Mouse (Mus musculus): ENCODE results near the gene Iqgap1.

Gene Iqgap1

DNA sequence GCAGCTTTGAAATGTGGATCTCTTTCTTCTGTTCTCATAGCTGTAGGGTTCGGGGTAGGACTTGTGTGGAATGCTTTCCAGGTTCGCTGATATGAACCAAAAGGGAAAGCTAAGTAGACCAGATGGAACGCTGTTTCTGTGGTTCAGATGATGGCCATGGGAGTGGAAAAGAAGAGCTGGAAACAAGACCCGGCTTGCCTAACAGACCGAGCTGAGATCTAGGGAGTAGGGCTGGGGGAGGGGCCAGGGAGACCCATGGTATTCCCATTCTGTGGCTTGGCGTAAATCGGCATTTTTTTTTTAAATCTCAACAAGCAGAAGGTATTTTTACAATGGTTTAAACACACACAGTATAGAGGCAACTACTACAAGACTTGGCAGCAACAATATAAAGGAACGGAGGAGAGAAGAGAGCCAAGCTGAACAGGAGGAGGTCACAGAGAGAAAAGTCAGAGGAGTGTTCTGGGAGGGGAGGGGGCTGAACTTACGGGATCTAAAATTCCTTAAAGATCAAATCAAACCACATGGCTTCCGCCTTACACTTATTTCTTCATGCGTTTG lies at the start of gene Iqgap1:
Gene Iqgap1 (minus strand): TSS at position 132 of the 561 bp plus-strand sequence.
- DNase-seq: no peak

DNA sequence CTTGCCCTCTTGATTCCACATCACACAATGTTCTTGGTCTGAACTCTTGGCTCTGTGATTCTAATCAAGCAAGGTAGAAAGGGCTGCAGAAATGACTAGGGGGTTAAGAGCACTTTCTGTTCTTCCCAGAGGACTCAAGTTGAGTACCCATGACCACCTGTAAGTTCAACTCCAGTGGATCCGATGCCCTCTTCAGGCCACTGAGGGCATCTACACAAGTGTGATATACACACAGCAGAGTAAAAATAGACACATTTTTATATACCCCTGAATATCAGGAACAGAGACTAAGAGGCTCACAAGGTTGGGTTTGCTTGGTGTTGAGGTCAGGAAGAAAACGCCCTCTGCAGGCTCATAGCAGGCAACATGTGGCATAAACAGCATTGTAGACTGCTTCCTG lies 47.9 kb upstream of the Iqgap1 start:
- DNase-seq: no peak

DNA sequence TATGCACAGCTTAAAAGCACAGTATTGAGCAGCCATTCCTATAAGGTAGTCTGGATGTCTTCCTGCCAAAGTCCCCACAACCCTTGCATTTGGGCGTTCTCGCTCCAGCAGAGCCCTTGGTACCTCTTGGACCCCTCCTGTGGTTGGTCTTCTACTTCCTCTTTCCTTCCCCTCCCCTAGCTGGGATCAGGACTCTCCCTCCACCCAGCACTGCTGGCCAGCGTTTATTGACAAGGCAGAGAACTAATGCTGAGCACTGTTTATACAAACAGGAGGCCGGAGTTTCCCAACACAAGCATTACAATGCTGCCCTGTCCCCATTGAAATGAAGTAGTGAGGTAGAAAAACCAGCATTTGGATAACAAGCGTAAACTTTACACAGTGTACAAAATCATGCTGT lies 47.3 kb upstream of the Iqgap1 start:
- DNase-seq: no peak

DNA sequence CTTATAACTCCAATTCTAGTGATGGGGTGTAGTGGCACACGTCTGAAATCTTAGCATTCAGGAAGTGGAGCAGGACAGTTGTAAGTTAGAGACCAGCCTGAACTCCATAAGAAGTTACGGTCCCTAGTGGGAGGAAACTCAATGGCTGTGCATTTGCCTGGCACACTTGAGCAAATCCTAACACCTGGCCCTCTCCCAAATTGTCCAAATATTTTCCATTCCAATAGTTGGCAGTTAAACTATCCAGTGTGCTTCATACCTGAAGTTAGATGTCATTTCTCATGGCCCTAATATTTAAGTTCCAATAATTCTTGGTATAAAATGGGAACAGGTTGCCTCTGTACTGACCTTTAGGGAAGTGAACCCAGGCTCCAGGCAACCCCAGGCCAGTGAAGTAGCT lies 42.9 kb upstream of the Iqgap1 start:
- no peak for DNase-seq

DNA sequence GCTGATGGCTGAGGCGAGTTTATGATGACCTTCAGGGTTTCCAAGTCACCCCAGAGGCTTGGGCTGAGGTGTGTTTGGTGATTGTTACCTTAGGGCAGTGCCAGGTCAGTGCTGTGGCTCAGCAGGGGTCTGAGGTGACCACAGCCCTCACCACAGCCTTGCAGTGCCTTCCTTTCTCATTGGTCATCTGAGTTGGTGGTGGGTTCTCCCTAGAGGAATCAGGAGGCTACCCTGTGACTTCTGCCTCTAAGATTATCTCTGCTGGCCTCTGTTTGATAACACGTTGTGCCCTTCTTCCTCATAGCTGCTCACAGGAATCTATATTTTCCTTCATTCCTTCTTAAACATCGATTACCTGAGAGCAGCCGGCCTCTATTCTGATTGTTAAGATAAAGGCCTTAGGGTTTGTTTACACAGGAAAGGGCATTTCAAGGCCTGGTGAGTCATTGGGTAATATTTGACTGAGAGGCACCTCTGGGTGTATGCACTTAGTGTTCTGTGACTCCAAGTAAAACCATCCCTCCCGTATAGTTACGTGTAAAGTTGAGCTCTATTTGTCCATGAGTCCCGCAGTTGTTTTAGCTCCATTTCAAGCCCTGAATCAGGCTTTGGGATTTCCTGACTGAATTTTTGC lies 40.9 kb upstream of the Iqgap1 start:
- no peak for DNase-seq

DNA sequence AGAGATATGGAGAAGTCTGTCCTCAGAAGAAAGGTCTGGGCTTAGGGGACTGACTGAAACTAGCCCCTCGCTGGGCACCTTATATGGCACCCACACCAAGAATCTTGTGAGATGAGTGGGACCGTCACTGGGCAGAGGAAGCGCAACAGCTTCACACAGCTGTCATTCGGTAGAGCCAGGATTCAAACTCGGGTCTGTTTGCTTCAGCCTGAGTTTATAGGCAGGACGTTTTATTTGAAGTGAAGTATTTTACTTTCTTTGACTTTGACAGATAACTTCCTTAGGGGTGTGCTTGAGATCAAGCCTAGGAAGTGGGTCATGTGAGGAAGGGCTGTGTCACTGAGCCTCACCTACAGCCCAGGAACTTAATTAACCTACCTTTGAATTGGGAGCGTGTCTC lies 39.7 kb upstream of the Iqgap1 start:
- DNase-seq: no peak

DNA sequence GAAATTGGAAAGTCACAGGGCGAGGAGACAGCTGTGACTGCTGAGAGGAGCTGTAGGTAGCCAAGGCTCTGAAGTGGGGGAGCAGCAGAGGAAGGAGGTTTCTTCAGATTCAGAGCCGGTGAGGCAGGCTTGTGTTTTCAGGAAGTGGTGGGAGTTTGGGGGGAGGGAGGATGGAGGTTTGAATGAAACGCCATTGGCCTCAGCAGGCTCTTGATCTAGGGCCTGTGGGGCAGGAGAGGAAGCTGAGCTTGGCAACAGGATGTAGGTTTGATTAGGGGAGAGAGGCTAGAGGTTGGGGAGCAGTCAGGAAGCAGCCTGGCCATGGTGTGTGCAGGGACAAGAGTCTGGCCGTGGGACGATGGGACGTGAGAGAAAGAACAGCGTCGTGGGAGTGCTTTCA lies 39.1 kb upstream of the Iqgap1 start:
- DNase-seq: no peak

DNA sequence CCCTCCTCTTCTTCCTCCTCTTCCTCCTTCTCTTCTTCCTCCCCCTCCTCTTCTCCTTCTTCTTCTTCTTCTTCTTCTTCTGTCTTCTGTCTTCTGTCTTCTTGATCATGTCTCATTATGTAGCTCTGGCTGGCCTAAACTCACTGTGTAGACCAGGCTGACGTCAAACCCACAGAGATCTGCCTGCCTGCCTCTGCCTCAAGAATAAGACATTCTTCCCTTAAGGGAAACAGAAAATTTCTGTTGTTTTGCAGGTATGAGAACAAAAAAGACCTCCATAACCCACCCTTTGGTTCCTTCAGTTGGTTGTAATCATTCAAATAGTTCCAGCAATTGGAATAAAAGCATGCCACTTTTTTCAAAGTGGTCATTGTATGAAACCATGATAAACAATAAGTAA lies 38.4 kb upstream of the Iqgap1 start:
- DNase-seq: no peak

DNA sequence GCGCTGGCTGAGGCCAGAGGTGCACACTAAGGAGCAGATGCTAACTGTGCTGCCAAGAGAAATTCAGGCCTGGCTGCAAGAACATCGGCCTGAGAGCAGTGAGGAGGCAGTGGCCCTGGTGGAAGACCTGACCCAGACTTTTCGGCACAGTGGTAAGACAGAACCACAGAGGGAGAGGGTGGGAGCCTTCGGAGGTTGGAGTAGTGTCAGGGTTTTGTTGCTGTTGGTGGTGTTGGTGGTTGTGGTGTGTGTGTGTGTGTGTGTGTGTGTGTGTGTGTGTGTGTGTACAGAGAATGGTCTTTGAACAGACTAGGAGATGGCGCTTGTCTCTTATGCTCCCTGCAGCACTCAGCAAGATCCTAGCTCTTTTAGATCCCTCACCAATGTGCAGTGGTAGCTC lies 37.7 kb upstream of the Iqgap1 start:
- no peak for DNase-seq

DNA sequence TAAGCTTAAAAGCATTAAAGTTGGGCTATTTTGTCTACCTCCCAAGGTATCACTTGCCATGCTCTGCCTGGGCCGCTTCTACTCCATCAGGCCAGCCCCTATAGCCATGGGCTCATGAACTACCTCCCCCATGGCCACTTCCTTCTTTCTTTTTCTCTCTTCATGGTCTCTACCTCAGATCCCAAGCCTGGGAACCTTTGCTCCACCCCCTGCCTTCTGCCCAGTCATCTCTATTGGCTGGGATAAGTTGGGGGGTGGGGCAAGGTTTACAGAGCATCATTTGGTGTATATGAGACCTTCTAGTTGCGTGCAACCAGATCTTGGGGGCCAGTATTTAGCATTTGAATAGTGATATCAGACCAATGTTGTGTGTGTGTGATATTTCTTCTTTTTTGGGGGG lies 36.7 kb upstream of the Iqgap1 start:
- no peak for DNase-seq

DNA sequence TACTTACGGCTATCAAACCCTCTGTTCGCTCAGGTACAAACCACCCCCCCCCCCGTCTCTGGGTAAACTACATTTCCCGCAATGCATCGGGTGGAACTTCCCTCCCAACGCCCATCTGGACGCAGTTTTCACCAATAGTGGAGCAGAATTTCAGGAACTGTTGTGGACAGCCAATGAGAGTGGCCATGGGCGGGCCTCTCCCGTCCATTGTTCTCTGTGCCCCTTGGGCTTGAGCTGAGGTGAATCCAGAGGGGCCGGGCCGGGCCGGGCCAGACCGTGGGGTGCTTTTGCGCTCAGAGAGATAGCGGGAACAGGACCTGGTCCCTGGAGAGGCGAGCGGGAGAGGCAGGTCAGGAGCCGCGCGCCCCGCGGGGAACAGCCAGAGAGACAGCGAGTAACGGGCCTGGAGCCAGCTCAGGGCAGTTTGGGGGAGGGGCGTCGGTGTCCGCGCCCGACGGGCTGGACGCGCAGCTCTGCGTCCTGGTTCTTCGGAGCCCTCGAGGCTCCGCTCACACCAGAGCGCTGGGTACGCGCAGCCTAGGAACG lies 35.0 kb upstream of the Iqgap1 start, which contains the start of gene Zscan2:
Gene Zscan2 (plus strand): TSS at position 192 of the 546 bp plus-strand sequence.
- DNase-seq: peak; percentile 80

DNA sequence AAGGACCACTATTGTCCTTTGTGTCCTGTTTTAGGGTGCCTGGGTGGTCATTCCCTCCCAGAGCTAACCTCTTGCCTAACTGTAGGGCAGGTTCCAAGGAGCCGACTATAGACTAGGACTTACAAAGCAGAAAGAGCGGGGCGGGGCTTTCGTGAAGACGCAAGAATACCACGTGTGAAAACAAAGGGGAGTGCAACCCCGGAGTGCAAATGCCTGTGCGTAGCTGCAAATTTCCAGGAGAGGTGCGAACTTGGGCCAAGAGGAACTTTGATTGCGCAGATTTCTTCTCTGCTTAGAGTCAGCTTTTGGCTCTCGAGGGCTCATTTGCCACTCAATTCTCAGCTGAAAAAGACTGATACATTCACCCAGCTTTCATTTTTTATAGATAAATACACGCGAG lies 34.5 kb upstream of the Iqgap1 start:
- peak; percentile 58 for DNase-seq

DNA sequence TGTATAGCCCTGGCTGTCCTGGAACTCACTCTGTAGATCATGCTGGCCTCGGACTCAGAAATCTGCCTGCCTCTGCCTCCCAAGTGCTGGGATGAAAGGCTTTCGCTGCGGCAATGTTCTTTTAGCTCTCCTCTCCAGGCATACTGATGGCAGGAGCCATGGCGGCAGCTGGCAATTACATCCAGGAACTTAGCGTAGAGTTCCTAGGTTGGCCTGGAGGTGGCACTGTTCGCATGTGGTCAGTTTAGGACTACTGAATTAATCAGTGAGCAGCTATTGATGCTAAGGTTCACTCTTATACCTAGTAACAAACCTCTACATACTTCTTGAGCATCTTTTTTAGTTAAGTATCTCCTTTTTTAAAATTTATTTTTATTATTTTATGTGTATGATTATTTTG lies 31.4 kb upstream of the Iqgap1 start:
- DNase-seq: peak; percentile 63

DNA sequence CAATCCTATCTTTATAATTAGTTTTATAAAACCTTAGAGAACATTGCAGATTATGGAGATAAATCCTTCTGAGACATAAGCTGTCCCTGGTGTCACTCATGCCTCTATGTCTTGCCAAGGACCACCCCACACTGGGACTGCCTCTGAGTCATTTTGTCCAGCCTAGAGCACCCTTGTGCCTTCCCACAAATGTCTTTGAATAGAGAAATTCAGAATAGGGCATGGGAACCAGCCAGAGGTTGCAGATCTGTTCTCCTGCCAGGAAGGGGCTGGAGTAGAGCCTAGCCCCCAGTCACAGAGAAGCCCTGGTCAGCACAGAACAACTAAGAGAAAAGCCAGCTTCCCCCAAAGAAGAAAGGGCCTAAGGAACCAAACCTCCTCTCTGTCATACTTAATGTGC lies 29.5 kb upstream of the Iqgap1 start:
- no peak for DNase-seq

DNA sequence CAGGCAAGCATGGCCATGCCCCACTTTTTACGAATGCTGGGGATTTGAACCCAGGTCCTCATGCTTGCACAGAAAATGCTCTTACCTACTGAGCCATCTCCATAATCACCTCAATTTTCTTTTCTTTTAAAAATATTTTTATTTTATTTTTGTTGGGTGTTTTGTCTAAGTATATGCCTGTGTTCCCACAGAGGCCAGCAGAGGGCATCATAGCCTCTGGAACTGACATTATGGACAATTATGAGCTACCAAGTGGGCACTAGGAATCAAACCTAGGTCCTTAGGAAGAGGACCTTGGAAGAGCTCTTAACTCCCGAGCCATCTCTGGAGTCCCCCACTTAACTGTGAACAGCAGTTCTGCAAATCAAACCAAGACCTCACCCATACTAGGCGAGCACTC lies 27.4 kb upstream of the Iqgap1 start:
- DNase-seq: no peak

DNA sequence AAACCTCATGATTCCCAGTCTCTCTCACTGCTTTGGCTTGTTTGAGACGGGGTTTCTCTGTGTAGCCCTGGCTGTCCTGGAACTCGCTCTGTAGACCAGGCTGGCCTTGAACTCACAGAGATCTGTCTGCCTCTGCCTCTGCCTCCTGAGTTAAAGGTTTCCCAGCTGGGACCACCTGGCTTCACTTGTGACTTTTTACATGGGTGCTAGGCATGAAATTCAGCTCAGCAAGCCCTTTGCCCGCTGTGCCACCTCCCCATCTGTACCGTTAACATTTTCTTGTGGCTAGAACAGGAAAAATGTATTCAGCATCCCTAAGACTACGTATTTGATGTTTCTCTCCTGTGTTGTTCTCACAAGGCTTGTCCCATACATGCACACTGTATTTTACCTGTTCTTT lies 24.7 kb upstream of the Iqgap1 start:
- no peak for DNase-seq

DNA sequence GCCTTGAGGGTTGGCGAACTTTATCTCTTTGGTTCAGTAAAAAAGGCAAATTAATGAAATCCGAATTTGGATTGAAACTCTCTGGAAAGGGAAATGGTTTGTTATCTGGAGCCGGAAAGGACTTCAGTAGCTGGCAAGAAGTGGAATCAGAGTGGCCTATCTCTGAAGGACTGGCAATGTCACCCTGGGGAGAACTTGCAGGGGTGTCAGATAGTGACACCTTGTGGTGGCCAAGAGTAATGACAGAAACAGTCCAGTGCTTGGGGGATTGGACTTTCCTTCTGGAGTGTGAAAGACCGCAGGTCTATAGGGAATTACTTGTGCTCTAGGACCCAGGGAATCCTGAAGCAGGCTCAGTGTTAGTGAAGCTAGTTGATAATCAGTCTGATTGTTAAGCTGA lies 23.9 kb upstream of the Iqgap1 start:
- no peak for DNase-seq

DNA sequence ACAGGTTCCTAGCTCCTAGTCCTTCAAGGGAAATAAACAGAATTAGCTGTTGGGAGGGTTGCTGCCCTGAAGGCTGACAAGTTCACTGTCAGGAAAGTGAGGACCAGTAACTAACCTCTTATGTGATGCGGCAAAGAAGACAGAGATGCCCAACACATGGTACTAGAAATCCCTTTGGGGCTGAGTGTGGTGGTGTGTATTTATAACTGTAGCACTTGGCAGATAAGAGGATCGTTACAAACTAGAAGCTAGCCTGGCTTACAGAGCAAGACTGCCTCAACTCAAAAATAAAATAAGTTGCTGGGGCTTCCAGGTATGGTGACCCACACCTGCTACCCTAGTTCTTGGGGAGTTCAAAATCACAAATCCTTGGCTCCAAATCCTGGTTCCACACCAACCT lies 23.5 kb upstream of the Iqgap1 start:
- DNase-seq: no peak

DNA sequence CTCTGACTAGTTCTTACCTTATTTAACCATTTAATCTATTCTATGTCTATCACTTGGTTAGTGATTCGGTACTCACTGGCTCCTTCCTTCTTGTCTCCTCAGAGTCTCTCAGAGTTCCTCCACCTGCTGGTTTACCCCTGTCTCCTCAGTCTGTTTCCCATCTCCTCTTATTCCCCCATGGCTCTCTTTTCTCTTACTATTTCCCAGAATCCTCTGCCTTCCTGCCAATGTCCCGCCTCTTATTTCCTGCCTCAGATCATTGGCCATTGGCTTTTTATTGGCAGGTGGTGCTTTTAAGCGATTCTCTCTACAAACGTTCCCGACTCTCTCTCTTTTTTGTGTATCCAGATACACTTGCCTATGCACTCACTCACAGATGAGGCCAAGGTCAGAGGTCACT lies 20.9 kb upstream of the Iqgap1 start:
- no peak for DNase-seq

DNA sequence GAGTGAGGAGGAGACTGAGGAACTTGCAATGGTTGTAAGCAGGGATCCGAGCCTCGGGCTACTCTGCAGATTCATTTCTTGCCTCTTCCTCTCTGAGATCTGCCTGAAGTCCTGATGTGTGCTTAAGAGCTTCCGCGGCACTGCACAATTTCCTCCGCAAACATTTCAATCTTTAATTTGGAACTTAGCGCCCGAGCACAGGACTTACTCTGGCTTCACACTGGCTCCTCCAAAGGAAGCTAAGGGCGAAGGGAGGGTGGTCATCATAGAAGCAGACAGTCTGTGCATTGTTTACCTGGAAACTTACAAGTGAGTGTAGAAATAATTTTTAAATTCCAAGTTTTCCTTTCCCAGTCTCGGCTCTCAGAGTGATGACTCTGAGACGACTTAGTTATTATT lies 20.5 kb upstream of the Iqgap1 start:
- DNase-seq: no peak

DNA sequence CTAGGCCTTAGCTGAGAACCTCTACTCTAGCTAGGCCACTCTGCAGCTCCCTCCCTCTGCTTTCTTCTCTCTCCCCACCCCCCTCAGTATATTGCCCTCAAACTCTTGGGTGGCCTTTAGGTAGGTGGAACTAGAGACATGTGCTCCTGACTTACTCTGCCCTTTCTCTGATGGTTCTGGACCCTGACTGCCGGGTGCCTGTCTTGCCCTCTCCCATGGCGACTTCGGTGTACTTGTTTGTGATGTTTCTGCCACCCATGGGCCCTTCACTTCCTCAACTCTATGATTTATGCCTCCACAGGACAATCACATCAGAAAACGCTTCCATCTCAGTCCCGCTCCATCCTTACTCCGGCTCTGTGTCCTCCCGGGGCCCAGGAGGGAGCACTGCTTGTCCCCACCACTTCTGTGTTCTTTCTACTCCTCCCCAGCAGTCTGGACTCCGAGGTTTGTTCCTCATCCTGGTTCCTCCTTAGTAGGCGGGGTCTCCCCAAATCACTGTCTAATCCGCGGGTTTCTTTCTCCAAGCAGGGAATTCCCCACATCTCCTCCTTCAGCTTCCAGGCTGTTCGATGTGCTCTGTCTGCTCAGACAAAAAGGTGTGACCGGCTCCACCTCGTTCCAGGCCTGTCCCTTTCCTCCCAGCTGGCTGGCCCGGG lies 20.0 kb upstream of the Iqgap1 start:
- no peak for DNase-seq

DNA sequence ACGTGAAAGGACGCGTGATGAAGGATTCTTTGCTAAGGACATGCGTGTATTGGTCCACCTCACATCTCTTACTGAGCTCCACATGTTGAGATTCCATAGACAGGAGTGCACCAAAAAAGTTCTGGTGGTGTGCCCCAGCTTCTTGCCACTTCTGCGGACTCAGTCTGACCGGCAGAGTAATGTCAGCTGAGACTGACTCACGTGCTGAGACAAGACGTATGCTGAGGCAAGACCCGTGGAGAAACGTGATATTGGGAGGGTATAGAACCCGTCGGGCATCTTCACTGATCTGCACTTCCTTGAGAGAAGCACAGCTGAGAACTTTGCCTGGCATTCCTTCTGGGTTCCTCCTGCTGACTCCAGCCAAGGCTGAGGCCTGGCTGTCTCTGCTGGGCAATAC lies 18.9 kb upstream of the Iqgap1 start:
- DNase-seq: no peak

DNA sequence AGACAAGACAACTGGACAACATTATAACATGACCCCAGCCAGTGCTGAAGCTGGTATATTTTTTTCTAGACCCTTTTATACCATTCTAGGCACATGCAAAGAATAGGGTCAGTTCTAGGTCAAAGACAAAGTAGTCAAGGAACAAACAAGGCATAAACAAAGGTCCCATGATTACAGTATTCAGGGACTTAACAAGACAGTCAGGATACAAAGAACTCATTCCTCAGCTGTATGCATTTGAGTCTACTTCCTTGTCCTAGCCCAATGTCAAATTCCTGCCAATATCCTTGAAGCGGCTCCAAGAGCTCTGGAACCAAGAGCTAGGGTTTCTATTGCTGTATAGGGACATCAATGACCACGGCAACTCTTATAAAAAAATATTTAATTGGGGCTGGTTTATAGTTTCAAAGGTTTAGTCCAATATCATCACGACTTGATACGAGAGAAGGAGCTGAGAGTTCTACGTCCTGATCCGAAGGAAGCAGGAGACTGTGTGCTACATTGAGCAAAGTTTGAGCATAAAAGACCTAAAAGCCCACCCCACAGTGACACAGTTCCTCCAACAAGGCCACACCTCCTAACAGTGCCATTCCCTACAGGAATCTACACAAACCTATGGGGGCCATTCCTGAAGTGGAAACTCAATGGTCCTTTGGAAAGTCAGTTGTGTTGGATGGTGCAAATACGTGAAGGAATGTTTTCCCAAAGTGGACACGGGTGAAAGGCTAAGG lies 18.3 kb upstream of the Iqgap1 start:
- DNase-seq: no peak

DNA sequence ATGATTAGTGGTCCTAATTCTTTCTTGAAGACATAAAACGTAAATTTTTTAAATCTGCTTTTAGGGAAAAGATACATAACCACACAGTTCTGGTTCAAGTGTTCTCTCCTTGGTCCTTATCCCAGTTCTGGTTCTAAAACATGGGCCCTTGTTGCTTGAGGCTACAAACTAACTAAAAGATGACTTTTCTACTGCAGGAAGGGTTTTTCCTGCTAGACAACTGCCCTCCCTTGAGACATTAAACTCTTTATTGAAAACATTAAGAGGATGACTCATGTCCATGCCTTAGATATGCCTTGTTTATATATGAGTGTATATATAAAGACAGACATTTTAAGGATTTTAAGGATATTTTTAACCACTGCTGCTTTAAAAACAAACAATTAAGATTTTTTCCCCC lies 17.4 kb upstream of the Iqgap1 start:
- DNase-seq: no peak
